Mouse (Mus musculus): ENCODE measurements at regions not wholly inside any gene's neighbourhood (a gene's known extent, or its start where the extent isn't known, plus 50 kb on each side); places are given as distances from the start of the nearest gene placed in this dataset.

DNA sequence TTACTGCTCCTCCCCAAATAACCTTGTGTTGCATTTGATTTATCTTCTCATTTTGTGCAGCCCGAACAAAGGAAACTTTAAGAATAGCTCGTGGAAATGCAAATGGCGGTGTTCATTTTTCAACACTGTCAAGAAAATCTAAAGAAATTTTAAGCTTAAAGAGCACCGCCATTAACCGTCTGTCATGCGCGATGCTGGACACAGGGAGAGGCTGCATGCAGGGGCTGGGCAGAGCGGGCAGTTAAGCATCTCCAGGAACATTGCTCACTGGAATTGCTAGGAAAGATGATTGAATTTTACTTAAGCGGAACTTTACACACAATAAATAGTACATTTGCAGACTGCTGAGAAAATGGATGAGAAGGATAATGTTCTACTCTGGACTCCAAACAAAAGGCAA, 229.2 kb upstream of the Krr1 start:
- Histone ChIP-seq H3K27ac (ENCODE audit: low read depth) (no peak overlapping the region), H3K9ac (replicated peaks; ENCODE audit: low read depth, low read length) (no peak overlapping the region), H3K4me1 (ENCODE audit: control insufficient read depth, insufficient read depth) (peaks cover 8% of the 10 kb centered on the region; the same call in 1 of the 2 replicates), H3K4me2 (ENCODE audit: low read depth, low read length) (no peak overlapping the region), H3K36me3 (replicated peaks; ENCODE audit: control insufficient read depth, insufficient read depth, low read length) (no peaks in the 10 kb centered on the region), H3K27me3 (ENCODE audit: control insufficient read depth, insufficient read depth, low read length) (no peaks in the 10 kb centered on the region), H3K9me3 (replicated peaks; ENCODE audit: control insufficient read depth, low read length) (no peaks in the 10 kb centered on the region), H3K4me3 (ENCODE audit: low read depth, low read length) (no peak overlapping the region)
- TF ChIP-seq CTCF (IDR thresholded peaks at IDR 0.05; ENCODE audit: low read depth) (no peak), EP300 (IDR thresholded peaks at IDR 0.05; ENCODE audit: low read depth) (no peak)
- no peak for ATAC-seq (ENCODE audit: insufficient read depth, low read depth)
- DNase-seq (ENCODE audit: low spot score): no peak
- 88% methylated on average over 9 of the region's 9 CpGs for WGBS

DNA sequence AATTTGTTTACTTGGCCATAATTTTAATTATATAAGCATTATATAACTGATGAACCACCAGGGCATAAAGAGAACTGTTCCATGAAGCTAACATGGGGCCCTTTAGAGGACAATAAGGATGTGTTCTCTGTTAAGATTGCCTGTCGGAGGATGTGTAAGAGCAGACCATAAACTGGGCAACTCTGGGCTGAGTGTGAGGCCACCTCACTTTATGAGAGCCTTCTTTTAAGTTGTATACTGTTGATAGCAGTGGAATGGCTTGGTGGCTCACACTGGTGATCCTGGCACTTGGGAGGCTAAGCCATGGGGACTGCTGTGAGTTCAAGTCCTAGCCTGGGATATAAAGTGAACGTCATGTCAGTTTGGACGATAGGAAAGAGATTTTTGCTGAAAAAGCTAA, 227.3 kb upstream of the Krr1 start:
- no peak for ATAC-seq (ENCODE audit: insufficient read depth, low read depth)
- WGBS: 88% methylated on average over 3 of the region's 3 CpGs
- H3K9me3 ChIP-seq (replicated peaks; ENCODE audit: control insufficient read depth, low read length): no peaks in the 10 kb centered on the region
- H3K4me2 ChIP-seq (ENCODE audit: low read depth, low read length): no peak overlapping the region
- H3K4me3 ChIP-seq (ENCODE audit: low read depth, low read length): no peak overlapping the region
- no peaks in the 10 kb centered on the region for H3K36me3 ChIP-seq (replicated peaks; ENCODE audit: control insufficient read depth, insufficient read depth, low read length)
- H3K9ac ChIP-seq (replicated peaks; ENCODE audit: low read depth, low read length): no peak overlapping the region
- H3K27me3 ChIP-seq (ENCODE audit: control insufficient read depth, insufficient read depth, low read length): no peaks in the 10 kb centered on the region
- DNase-seq (ENCODE audit: low spot score): no peak
- no peak overlapping the region for H3K27ac ChIP-seq (ENCODE audit: low read depth)
- H3K4me1 ChIP-seq (ENCODE audit: control insufficient read depth, insufficient read depth): peaks cover 8% of the 10 kb centered on the region; the same call in 1 of the 2 replicates
- TF ChIP-seq CTCF (IDR thresholded peaks at IDR 0.05; ENCODE audit: low read depth) (no peak), EP300 (IDR thresholded peaks at IDR 0.05; ENCODE audit: low read depth) (no peak)

DNA sequence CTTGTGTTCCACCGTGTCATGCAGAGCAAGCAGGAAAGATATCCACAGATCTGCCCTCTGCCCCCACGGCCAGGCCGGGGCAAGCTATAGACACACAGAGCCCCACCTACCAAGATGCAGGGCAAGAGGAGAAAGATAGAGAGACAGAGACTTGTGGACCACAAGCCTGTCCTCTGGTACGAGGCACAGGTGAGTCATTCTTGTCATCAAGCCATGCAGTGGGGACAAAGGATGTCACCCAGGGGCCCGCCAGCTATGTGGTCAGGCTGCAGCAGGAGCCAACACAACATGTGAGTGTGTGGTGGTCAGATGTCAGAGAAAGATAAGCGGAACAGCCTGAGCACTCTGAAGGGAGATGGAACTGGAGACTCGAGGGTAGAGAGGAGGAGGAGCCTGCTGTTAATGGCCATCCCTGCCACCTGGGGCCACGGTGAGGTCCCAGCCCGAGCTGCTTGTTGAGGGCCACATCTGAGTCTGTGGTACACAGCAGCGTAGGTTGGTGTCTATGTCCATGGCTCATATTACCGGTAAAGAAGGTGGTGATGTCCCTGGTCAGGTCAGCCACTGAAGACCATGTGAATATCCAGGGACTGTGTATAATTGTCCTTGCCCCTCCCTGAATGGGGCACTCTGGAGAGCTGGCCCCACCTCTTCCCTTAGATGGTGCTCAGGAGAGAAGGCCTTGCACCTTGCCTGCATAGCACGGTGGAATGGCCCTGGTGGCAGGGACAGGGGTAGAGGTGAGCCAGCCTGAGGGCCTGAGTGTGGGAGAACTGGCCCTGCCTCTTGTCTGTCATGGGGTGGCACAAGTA, 226.2 kb upstream of the Krr1 start:
- H3K27me3 ChIP-seq (ENCODE audit: control insufficient read depth, insufficient read depth, low read length): no peaks in the 10 kb centered on the region
- peaks cover 7% of the 10 kb centered on the region; the same call in 1 of the 2 replicates for H3K4me1 ChIP-seq (ENCODE audit: control insufficient read depth, insufficient read depth)
- H3K4me3 ChIP-seq (ENCODE audit: low read depth, low read length): no peak overlapping the region
- no peak for DNase-seq (ENCODE audit: low spot score)
- H3K9ac ChIP-seq (replicated peaks; ENCODE audit: low read depth, low read length): no peak overlapping the region
- no peaks in the 10 kb centered on the region for H3K36me3 ChIP-seq (replicated peaks; ENCODE audit: control insufficient read depth, insufficient read depth, low read length)
- TF ChIP-seq CTCF (IDR thresholded peaks at IDR 0.05; ENCODE audit: low read depth) (no peak), EP300 (IDR thresholded peaks at IDR 0.05; ENCODE audit: low read depth) (no peak)
- ATAC-seq (ENCODE audit: insufficient read depth, low read depth): no peak; the same call in 1 of the 2 replicates
- no peak overlapping the region for H3K4me2 ChIP-seq (ENCODE audit: low read depth, low read length)
- 63% methylated on average over 12 of the region's 12 CpGs for WGBS
- no peak overlapping the region for H3K27ac ChIP-seq (ENCODE audit: low read depth)
- H3K9me3 ChIP-seq (replicated peaks; ENCODE audit: control insufficient read depth, low read length): no peaks in the 10 kb centered on the region

DNA sequence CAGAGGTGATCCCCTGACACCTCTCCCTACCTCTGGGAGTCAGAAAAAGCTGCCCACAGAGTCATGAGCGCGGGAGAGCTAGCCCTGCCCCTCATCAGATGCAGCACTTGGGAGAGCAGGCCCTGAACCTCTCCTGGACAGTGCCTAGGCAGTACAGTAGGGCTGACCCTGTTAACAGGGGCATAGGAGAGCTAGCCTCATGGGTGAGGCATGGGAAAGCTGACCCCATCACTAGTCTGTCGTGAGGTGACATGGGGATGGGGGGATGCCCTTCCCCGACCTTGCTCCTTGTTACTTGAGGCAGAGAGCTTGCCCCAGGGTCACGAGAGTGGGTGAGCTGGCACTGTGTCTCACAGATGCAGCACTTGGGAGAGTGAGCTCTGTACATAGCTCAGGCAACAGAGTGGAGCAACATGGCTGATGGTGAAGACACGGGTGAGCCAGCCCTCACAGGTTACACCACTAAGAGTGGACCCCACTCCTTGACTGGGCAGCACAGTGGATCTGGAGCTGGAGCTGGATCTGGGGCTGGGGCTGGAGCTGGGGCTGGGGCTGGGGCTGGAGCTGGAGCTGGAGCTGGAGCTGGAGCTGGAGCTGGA, 225.5 kb upstream of the Krr1 start:
- no peak for ATAC-seq (ENCODE audit: insufficient read depth, low read depth)
- no peak for DNase-seq (ENCODE audit: low spot score)
- Histone ChIP-seq H3K36me3 (replicated peaks; ENCODE audit: control insufficient read depth, insufficient read depth, low read length) (no peaks in the 10 kb centered on the region), H3K4me1 (ENCODE audit: control insufficient read depth, insufficient read depth) (no peaks in the 10 kb centered on the region), H3K4me3 (ENCODE audit: low read depth, low read length) (no peak overlapping the region), H3K9me3 (replicated peaks; ENCODE audit: control insufficient read depth, low read length) (no peaks in the 10 kb centered on the region), H3K9ac (replicated peaks; ENCODE audit: low read depth, low read length) (no peak overlapping the region), H3K4me2 (ENCODE audit: low read depth, low read length) (no peak overlapping the region), H3K27me3 (ENCODE audit: control insufficient read depth, insufficient read depth, low read length) (no peaks in the 10 kb centered on the region), H3K27ac (ENCODE audit: low read depth) (no peak overlapping the region)
- no peak for TF ChIP-seq EP300 (IDR thresholded peaks at IDR 0.05; ENCODE audit: low read depth)
- TF ChIP-seq CTCF (IDR thresholded peaks at IDR 0.05; ENCODE audit: low read depth): no peak
- WGBS: 76% methylated on average over 6 of the region's 6 CpGs

DNA sequence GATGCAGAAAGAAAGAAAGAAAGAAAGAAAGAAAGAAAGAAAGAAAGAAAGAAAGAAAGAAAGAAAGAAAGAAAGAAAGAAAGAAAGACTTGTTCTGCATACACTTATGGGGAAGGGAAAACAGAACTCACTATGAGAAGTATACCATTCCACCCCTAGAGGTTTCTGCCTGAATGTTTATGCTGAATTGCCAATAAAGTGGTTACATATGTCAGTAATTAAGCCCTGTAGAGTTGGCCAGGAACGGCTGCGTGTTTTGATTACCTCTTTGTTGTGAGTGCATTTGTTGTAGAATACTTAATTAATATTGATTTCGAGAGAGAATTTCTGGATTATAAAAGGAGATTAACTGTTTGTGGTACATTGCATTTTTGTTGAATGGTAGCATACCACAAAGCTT, 224.0 kb upstream of the Krr1 start:
- Histone ChIP-seq H3K27ac (ENCODE audit: low read depth) (no peak overlapping the region), H3K36me3 (replicated peaks; ENCODE audit: control insufficient read depth, insufficient read depth, low read length) (no peaks in the 10 kb centered on the region), H3K27me3 (ENCODE audit: control insufficient read depth, insufficient read depth, low read length) (no peaks in the 10 kb centered on the region), H3K4me2 (ENCODE audit: low read depth, low read length) (no peak overlapping the region), H3K9ac (replicated peaks; ENCODE audit: low read depth, low read length) (no peak overlapping the region), H3K4me3 (ENCODE audit: low read depth, low read length) (no peak overlapping the region), H3K9me3 (replicated peaks; ENCODE audit: control insufficient read depth, low read length) (no peaks in the 10 kb centered on the region), H3K4me1 (ENCODE audit: control insufficient read depth, insufficient read depth) (no peaks in the 10 kb centered on the region)
- WGBS: 79% methylated on average over 3 of the region's 3 CpGs
- TF ChIP-seq EP300 (IDR thresholded peaks at IDR 0.05; ENCODE audit: low read depth) (no peak), CTCF (IDR thresholded peaks at IDR 0.05; ENCODE audit: low read depth) (no peak)
- DNase-seq (ENCODE audit: low spot score) (no peak), ATAC-seq (ENCODE audit: insufficient read depth, low read depth) (no peak)

Data from heart, postnatal 0 days (tissue).